Mouse (Mus musculus): ENCODE measurements around the gene Sel1l.

Sel1l gene

GRCm38 (mm10) chr12:91779004-91779365, 70.0 kb downstream of the Sel1l start:
- peak; percentile 90 for DNase-seq (ENCODE audit: low spot score)

GRCm38 (mm10) chr12:91778211-91779003, 70.5 kb downstream of the Sel1l start:
- peak; percentile 57 for DNase-seq (ENCODE audit: low spot score)

GRCm38 (mm10) chr12:91776342-91776741, 72.6 kb downstream of the Sel1l start:
- no peak for DNase-seq (ENCODE audit: low spot score)

- no peak for DNase-seq (ENCODE audit: low spot score)
Observed at GRCm38 (mm10) chr12:91774811-91775284, 74.1 kb downstream of the Sel1l start.

- DNase-seq (ENCODE audit: low spot score): no peak
Observed at GRCm38 (mm10) chr12:91768871-91769270, 80.1 kb downstream of the Sel1l start.

- no peak for DNase-seq (ENCODE audit: low spot score)
Observed at GRCm38 (mm10) chr12:91768176-91768575, 80.8 kb downstream of the Sel1l start.

- DNase-seq (ENCODE audit: low spot score): peak; percentile 75
Observed at GRCm38 (mm10) chr12:91766338-91767107, 82.4 kb downstream of the Sel1l start.

GRCm38 (mm10) chr12:91765504-91765903, 83.5 kb downstream of the Sel1l start:
- DNase-seq (ENCODE audit: low spot score): no peak

GRCm38 (mm10) chr12:91765054-91765453, 83.9 kb downstream of the Sel1l start:
- DNase-seq (ENCODE audit: low spot score): peak; percentile 54

GRCm38 (mm10) chr12:91764471-91764870, 84.5 kb downstream of the Sel1l start:
- DNase-seq (ENCODE audit: low spot score): no peak

GRCm38 (mm10) chr12:91759836-91760235, 89.1 kb downstream of the Sel1l start:
- DNase-seq (ENCODE audit: low spot score): no peak

GRCm38 (mm10) chr12:91757854-91758562, 90.9 kb downstream of the Sel1l start:
- no peak for DNase-seq (ENCODE audit: low spot score)

GRCm38 (mm10) chr12:91756562-91757166, 92.3 kb downstream of the Sel1l start:
- DNase-seq (ENCODE audit: low spot score): peak; percentile 30

Data from embryo, embryonic 10.5 days (tissue).